Mouse (Mus musculus) ovary, postnatal 14 days (tissue): Measurements from ENCODE around the gene Pax7.

Experiments
- DNase-seq: peaks from one replicate; pipeline ENCODE4 v3.0.0; 2022; ENCODE audit warnings: low spot score

The Pax7 gene

GRCm38 (mm10) chr4:139833036-139833634 is at the start of gene Pax7:
Gene Pax7, minus strand, starts transcription at chr4:139833528.
- DNase-seq, result no peak

- no peak for DNase-seq
Measured at GRCm38 (mm10) chr4:139881796-139882195, 48.5 kb upstream of the Pax7 start.

GRCm38 (mm10) chr4:139879324-139879723 is 46.0 kb upstream of the Pax7 start:
- no peak for DNase-seq

- no peak for DNase-seq
Measured at GRCm38 (mm10) chr4:139878443-139878842, 45.1 kb upstream of the Pax7 start.

- peak; percentile 48 for DNase-seq
Measured at GRCm38 (mm10) chr4:139877269-139877668, 43.9 kb upstream of the Pax7 start.

GRCm38 (mm10) chr4:139872595-139872994 is 39.3 kb upstream of the Pax7 start:
- peak; percentile 34 for DNase-seq

GRCm38 (mm10) chr4:139871699-139872098 is 38.4 kb upstream of the Pax7 start:
- DNase-seq, result no peak

- DNase-seq, result no peak
Measured at GRCm38 (mm10) chr4:139863218-139863617, 29.9 kb upstream of the Pax7 start.

GRCm38 (mm10) chr4:139858635-139859176 is 25.4 kb upstream of the Pax7 start:
- peak; percentile 86 for DNase-seq

GRCm38 (mm10) chr4:139852219-139853035 is 19.1 kb upstream of the Pax7 start:
- DNase-seq, result no peak

GRCm38 (mm10) chr4:139851387-139851786 is 18.1 kb upstream of the Pax7 start:
- DNase-seq, result no peak

- DNase-seq, result no peak
Measured at GRCm38 (mm10) chr4:139850547-139851170, 17.3 kb upstream of the Pax7 start.

GRCm38 (mm10) chr4:139843456-139843855 is 10.1 kb upstream of the Pax7 start:
- no peak for DNase-seq

GRCm38 (mm10) chr4:139842919-139843318 is 9.6 kb upstream of the Pax7 start:
- no peak for DNase-seq

- DNase-seq, result no peak
Measured at GRCm38 (mm10) chr4:139840939-139841500, 7.7 kb upstream of the Pax7 start.

GRCm38 (mm10) chr4:139840442-139840841 is 7.1 kb upstream of the Pax7 start:
- no peak for DNase-seq

- DNase-seq, result no peak
Measured at GRCm38 (mm10) chr4:139836681-139837080, 3.4 kb upstream of the Pax7 start.

GRCm38 (mm10) chr4:139836196-139836595 is 2.9 kb upstream of the Pax7 start:
- no peak for DNase-seq

- no peak for DNase-seq
Measured at GRCm38 (mm10) chr4:139833817-139834401, 581 bp upstream of the Pax7 start.

GRCm38 (mm10) chr4:139832281-139833035 is 870 bp downstream of the Pax7 start:
- DNase-seq, result no peak

GRCm38 (mm10) chr4:139831501-139832230 is 1.7 kb downstream of the Pax7 start:
- DNase-seq, result no peak
